Mouse (Mus musculus): ENCODE measurements at regions not wholly inside any gene's neighbourhood (a gene's known extent, or its start where the extent isn't known, plus 50 kb on each side); places are given as distances from the start of the nearest gene placed in this dataset.

- DNase-seq = no peak
Observed at GRCm38 (mm10) chr3:38695836-38696235, 190.9 kb upstream of the Fat4 start.

- DNase-seq = no peak
Observed at GRCm38 (mm10) chr3:38692768-38693167, 194.0 kb upstream of the Fat4 start.

- DNase-seq = no peak
Observed at GRCm38 (mm10) chr3:38684247-38684991, 199.8 kb upstream of the Ankrd50 start.

GRCm38 (mm10) chr3:38663670-38664494, 179.2 kb upstream of the Ankrd50 start:
- DNase-seq = peak; percentile 12

- peak; percentile 1 for DNase-seq
Observed at GRCm38 (mm10) chr3:38663023-38663422, 178.4 kb upstream of the Ankrd50 start.

GRCm38 (mm10) chr3:38656790-38657189, 172.1 kb upstream of the Ankrd50 start:
- DNase-seq = no peak

- DNase-seq = no peak
Observed at GRCm38 (mm10) chr3:38653928-38654327, 169.3 kb upstream of the Ankrd50 start.

- DNase-seq = no peak
Observed at GRCm38 (mm10) chr3:38652985-38653685, 168.5 kb upstream of the Ankrd50 start.

- DNase-seq = no peak
Observed at GRCm38 (mm10) chr3:38650176-38650575, 165.5 kb upstream of the Ankrd50 start.

GRCm38 (mm10) chr3:38648633-38649032, 164.0 kb upstream of the Ankrd50 start:
- DNase-seq = no peak

- no peak for DNase-seq
Observed at GRCm38 (mm10) chr3:38647737-38648330, 163.2 kb upstream of the Ankrd50 start.

GRCm38 (mm10) chr3:38641733-38642132, 157.1 kb upstream of the Ankrd50 start:
- no peak for DNase-seq

GRCm38 (mm10) chr3:38636806-38637205, 152.2 kb upstream of the Ankrd50 start:
- DNase-seq = no peak

- DNase-seq = no peak
Observed at GRCm38 (mm10) chr3:38633347-38633746, 148.7 kb upstream of the Ankrd50 start.

GRCm38 (mm10) chr3:38625575-38626184, 141.0 kb upstream of the Ankrd50 start:
- no peak for DNase-seq

- no peak for DNase-seq
Observed at GRCm38 (mm10) chr3:38617989-38618388, 133.3 kb upstream of the Ankrd50 start.

- DNase-seq = no peak
Observed at GRCm38 (mm10) chr3:38617217-38617616, 132.6 kb upstream of the Ankrd50 start.

GRCm38 (mm10) chr3:38613706-38614105, 129.1 kb upstream of the Ankrd50 start:
- DNase-seq = no peak

GRCm38 (mm10) chr3:38591531-38591930, 106.9 kb upstream of the Ankrd50 start:
- no peak for DNase-seq

GRCm38 (mm10) chr3:38588966-38589365, 104.3 kb upstream of the Ankrd50 start:
- DNase-seq = peak; percentile 47

GRCm38 (mm10) chr3:38585509-38585908, 100.9 kb upstream of the Ankrd50 start:
- no peak for DNase-seq

GRCm38 (mm10) chr3:38579781-38580180, 95.1 kb upstream of the Ankrd50 start:
- DNase-seq = no peak

All from kidney, adult 9 months (tissue).